In genomic region chr6:92822006-92822405, GRCm38 (mm10) we compare ENCODE assay signal across 24 mouse cellular contexts. TPM values are rescaled to one million over a fixed set of nuclear protein-coding genes. Genes with fewer than 3 reads are reported as not detected.
DNase-seq lines count a peak whose midpoint lies in the region; ATAC-seq and TF ChIP-seq lines count a peak whose summit lies in the region.
"Had no signal": no experiment of that assay in that cellular context is flagged by ENCODE, and none has a peak within 500 bp of the region (broad histone marks: within the 10 kb centered on the region; RNA-seq: fewer than 3 reads in every experiment).

No protein-coding gene starts in this region.

- 45% methylated on average over 6 of the region's 6 CpGs for whole genome bisulfite sequencing in forebrain, embryonic 10.5 days
- WGBS in forebrain, embryonic 12.5 days, result 31% methylated on average over 6 of the region's 6 CpGs
- 29% methylated on average over 6 of the region's 6 CpGs for WGBS in midbrain, embryonic 11.5 days
- 35% methylated on average over 6 of the region's 6 CpGs for WGBS in midbrain, postnatal 0 days

- 0 out of 2 replicates have a peak overlapping the region, but pooled peaks have one; percentile 27 for H3K27ac ChIP-seq in forebrain, embryonic 10.5 days
- H3K27ac ChIP-seq in forebrain, embryonic 12.5 days, result no peak overlapping the region
- no peak overlapping the region for H3K27ac ChIP-seq in midbrain, embryonic 11.5 days (ENCODE audit: low read depth, low read length)
- no peak overlapping the region for H3K27ac ChIP-seq in midbrain, postnatal 0 days (ENCODE audit: low read depth, low read length)
- H3K27ac ChIP-seq: embryonic facial prominence, embryonic 12.5 days; forebrain, embryonic 13.5 days; heart, embryonic 13.5 days; hindbrain, embryonic 12.5 days; hindbrain, postnatal 0 days had no signal

- peaks cover 37% of the 10 kb centered on the region for H3K27me3 ChIP-seq in forebrain, embryonic 10.5 days (ENCODE audit: poor library complexity, severe bottlenecking)
- H3K27me3 ChIP-seq in forebrain, embryonic 12.5 days, result peaks cover 15% of the 10 kb centered on the region; the same call in 1 of the 2 replicates
- H3K27me3 ChIP-seq in midbrain, embryonic 11.5 days (ENCODE audit: control insufficient read depth, insufficient read depth, low read length), result no peaks in the 10 kb centered on the region
- 0 out of 2 replicates have a peak, but pooled peaks cover 4% of the 10 kb centered on the region for H3K27me3 ChIP-seq in midbrain, postnatal 0 days (ENCODE audit: insufficient read depth, low read length)
- H3K27me3 ChIP-seq: heart, embryonic 13.5 days had no signal

- TF ChIP-seq CTCF in midbrain, postnatal 0 days (IDR thresholded peaks at IDR 0.05), result no peak

- H3K9me3 ChIP-seq in forebrain, embryonic 10.5 days, result no peaks in the 10 kb centered on the region
- no peaks in the 10 kb centered on the region for H3K9me3 ChIP-seq in forebrain, embryonic 12.5 days
- H3K9me3 ChIP-seq in midbrain, embryonic 11.5 days (ENCODE audit: control insufficient read depth, low read length), result no peaks in the 10 kb centered on the region
- H3K9me3 ChIP-seq in midbrain, postnatal 0 days (ENCODE audit: low read length), result no peaks in the 10 kb centered on the region
- H3K9me3 ChIP-seq: embryonic facial prominence, embryonic 12.5 days; forebrain, embryonic 13.5 days; heart, embryonic 13.5 days; hindbrain, embryonic 12.5 days had no signal

- H3K36me3 ChIP-seq in forebrain, embryonic 10.5 days (replicated peaks), result no peaks in the 10 kb centered on the region
- no peaks in the 10 kb centered on the region for H3K36me3 ChIP-seq in forebrain, embryonic 12.5 days (replicated peaks)
- H3K36me3 ChIP-seq in midbrain, embryonic 11.5 days (ENCODE audit: control insufficient read depth, insufficient read depth, low read length), result no peaks in the 10 kb centered on the region
- H3K36me3 ChIP-seq in midbrain, postnatal 0 days (ENCODE audit: insufficient read depth, low read length), result no peaks in the 10 kb centered on the region
- H3K36me3 ChIP-seq: embryonic facial prominence, embryonic 12.5 days; hindbrain, embryonic 12.5 days had no signal

- H3K4me3 ChIP-seq in forebrain, embryonic 10.5 days, result no peak overlapping the region
- H3K4me3 ChIP-seq in forebrain, embryonic 12.5 days (replicated peaks), result no peak overlapping the region
- no peak overlapping the region for H3K4me3 ChIP-seq in midbrain, embryonic 11.5 days (ENCODE audit: low read depth, low read length)
- H3K4me3 ChIP-seq in midbrain, postnatal 0 days (ENCODE audit: low read depth, low read length), result no peak overlapping the region
- H3K4me3 ChIP-seq: embryonic facial prominence, embryonic 12.5 days; forebrain, embryonic 13.5 days; heart, embryonic 13.5 days; hindbrain, embryonic 12.5 days had no signal

- no peak for ATAC-seq in forebrain, embryonic 12.5 days (ENCODE audit: low FRiP score)
- no peak for ATAC-seq in midbrain, embryonic 11.5 days (ENCODE audit: low FRiP score)
- ATAC-seq in midbrain, postnatal 0 days (ENCODE audit: low FRiP score), result no peak
- ATAC-seq: forebrain, embryonic 13.5 days; forebrain, postnatal 0 days; hindbrain, postnatal 0 days; intestine, embryonic 16.5 days had no signal

- no peak overlapping the region for H3K4me2 ChIP-seq in forebrain, embryonic 12.5 days
- H3K4me2 ChIP-seq in midbrain, embryonic 11.5 days, result no peak overlapping the region
- no peak overlapping the region for H3K4me2 ChIP-seq in midbrain, postnatal 0 days (ENCODE audit: low read depth, low read length, poor library complexity, severe bottlenecking)
- H3K4me2 ChIP-seq: embryonic facial prominence, embryonic 12.5 days; forebrain, embryonic 13.5 days; heart, embryonic 13.5 days; hindbrain, embryonic 12.5 days had no signal

- DNase-seq in adrenal gland, adult (ENCODE audit: inconsistent age in 2 of 2, low spot score in 1 of 2), result peak; percentile 45 to 79
- DNase-seq in adrenal gland, postnatal 10 days, result no peak
- DNase-seq in forebrain, embryonic 10.5 days (ENCODE audit: extremely low spot score, low spot score), result no peak
- peak; percentile 70 for DNase-seq in midbrain, embryonic 11.5 days (ENCODE audit: low spot score, missing footprints)
- DNase-seq in midbrain, postnatal 0 days (ENCODE audit: low spot score), result no peak
- peak; percentile 61 for DNase-seq in Muller cell, postnatal 12 days (ENCODE audit: inconsistent ontology term)
- no peak for DNase-seq in urinary bladder, adult 18-20 months (ENCODE audit: low spot score in 2 of 2)
- DNase-seq: cerebellum, adult 11-12 months; cerebellum, adult 9-10 months; cerebellum, postnatal 25 days; forebrain, postnatal 0 days; gastrocnemius, postnatal 14 days; heart, postnatal 36 days; kidney, adult 2 months had no signal

- H3K4me1 ChIP-seq in forebrain, embryonic 10.5 days, result peaks cover 50% of the 10 kb centered on the region
- peaks cover 19% of the 10 kb centered on the region for H3K4me1 ChIP-seq in forebrain, embryonic 12.5 days
- H3K4me1 ChIP-seq in midbrain, embryonic 11.5 days (ENCODE audit: control insufficient read depth, insufficient read depth, low read length), result 0 out of 2 replicates have a peak, but pooled peaks cover 2% of the 10 kb centered on the region
- H3K4me1 ChIP-seq in midbrain, postnatal 0 days (ENCODE audit: insufficient read depth, low read length), result no peaks in the 10 kb centered on the region; the same call in 1 of the 2 replicates

- H3K9ac ChIP-seq in forebrain, embryonic 12.5 days, result no peak overlapping the region
- no peak overlapping the region for H3K9ac ChIP-seq in midbrain, embryonic 11.5 days (ENCODE audit: low read length)
- H3K9ac ChIP-seq in midbrain, postnatal 0 days (replicated peaks; ENCODE audit: low read length, poor library complexity, severe bottlenecking), result no peak overlapping the region
- H3K9ac ChIP-seq: embryonic facial prominence, embryonic 12.5 days; forebrain, embryonic 13.5 days; forebrain, postnatal 0 days; heart, embryonic 13.5 days; hindbrain, embryonic 12.5 days had no signal

RNA-seq across cellular contexts. Expression of gene A730049H05Rik, which starts 5.7 kb away (rescaled TPM):
- total RNA-seq in adrenal gland, postnatal 10 days (2021), result 1 to 10 TPM in 1 of 2 experiments, under 1 TPM in 1; 0.45 to 1.1 TPM
- 0.99 and 2.3 TPM in 2 replicates for polyA plus RNA-seq in forebrain, embryonic 10.5 days (2016; fragmentation: Nextera tagmentation; extraction: Ambion mirVana)
- 0.49 TPM in 1 of 2 replicates, not detected in the other for polyA plus RNA-seq in forebrain, embryonic 12.5 days (2016; fragmentation: Nextera tagmentation; extraction: Ambion mirVana)
- 0.12 and 0.43 TPM in 2 replicates for polyA plus RNA-seq in midbrain, embryonic 11.5 days (2014; fragmentation: Nextera tagmentation; extraction: Ambion mirVana)
- total RNA-seq in midbrain, postnatal 0 days (2014; rRNA removed), result 0.82 and 1.1 TPM in 2 replicates
- 0.43 and 0.83 TPM in 2 replicates for polyA plus RNA-seq in midbrain, postnatal 0 days (2015; fragmentation: Nextera tagmentation; extraction: Ambion mirVana)
- total RNA-seq: gastrocnemius, postnatal 14 days; MEL had no signal
- polyA plus RNA-seq: C2C12 had no signal

RNA-seq across cellular contexts. Expression of gene Gm15737, which starts 47.2 kb away (rescaled TPM):
- total RNA-seq in adrenal gland, postnatal 10 days (2021), result not detected
- 0.04 TPM in 1 of 2 replicates, not detected in the other for polyA plus RNA-seq in forebrain, embryonic 10.5 days (2016; fragmentation: Nextera tagmentation; extraction: Ambion mirVana)
- polyA plus RNA-seq in forebrain, embryonic 12.5 days (2016; fragmentation: Nextera tagmentation; extraction: Ambion mirVana), result 0.04 TPM in 1 of 2 replicates, not detected in the other
- not detected in 2 replicates for polyA plus RNA-seq in midbrain, embryonic 11.5 days (2014; fragmentation: Nextera tagmentation; extraction: Ambion mirVana)
- not detected in 2 replicates for total RNA-seq in midbrain, postnatal 0 days (2014; rRNA removed)
- polyA plus RNA-seq in midbrain, postnatal 0 days (2015; fragmentation: Nextera tagmentation; extraction: Ambion mirVana), result not detected in 2 replicates
- total RNA-seq: forebrain, postnatal 0 days; hindbrain, postnatal 0 days; MEL had no signal
- polyA plus RNA-seq: C2C12; cortical plate, adult 2 months; forebrain, embryonic 13.5 days; forebrain, postnatal 0 days; hindbrain, embryonic 12.5 days; hindbrain, postnatal 0 days; intestine, embryonic 16.5 days; kidney, adult 2 months had no signal

Comparison
In these comparisons a context has a peak if more than half of its experiments do, and no peak if none do; other contexts are left out.
1. DNase-seq: peak in adrenal gland, adult (2 of 2), midbrain, embryonic 11.5 days (single experiment) and Muller cell, postnatal 12 days (single experiment); none in adrenal gland, postnatal 10 days (single experiment), forebrain, embryonic 10.5 days (single experiment), midbrain, postnatal 0 days (single experiment) and urinary bladder, adult 18-20 months (0 of 2).